Mouse (Mus musculus): Measurements from ENCODE around the gene Afap1l2. TPM values are rescaled to one million over a fixed set of nuclear protein-coding genes. Genes with fewer than 3 reads are reported as not detected.

Afap1l2 gene
- polyA plus RNA-seq, 1 experiment = 17.3 TPM

- no peaks in the 10 kb centered on the region for H3K27me3 ChIP-seq (ENCODE audit: control insufficient read depth, insufficient read depth, low read length, poor library complexity, severe bottlenecking)
- H3K27ac ChIP-seq (ENCODE audit: insufficient read depth, low read length) = no peak overlapping the region
- H3K36me3 ChIP-seq (ENCODE audit: control insufficient read depth, insufficient read depth, low read length, poor library complexity, severe bottlenecking) = no peaks in the 10 kb centered on the region
- no peak overlapping the region for H3K4me3 ChIP-seq (ENCODE audit: low read depth, low read length)
- no peak overlapping the region for H3K9ac ChIP-seq (ENCODE audit: low read depth, poor library complexity, severe bottlenecking)
- TF ChIP-seq POLR2A (IDR thresholded peaks at IDR 0.05; ENCODE audit: insufficient read depth, low read length) (no peak), CTCF (IDR thresholded peaks at IDR 0.05; ENCODE audit: low read depth, low read length) (no peak), EP300 (IDR thresholded peaks at IDR 0.05; ENCODE audit: insufficient read depth, low read depth, low read length) (no peak)
- peaks cover 5% of the 10 kb centered on the region for H3K4me1 ChIP-seq (ENCODE audit: control insufficient read depth, insufficient read depth, low read length)
- H3K9me3 ChIP-seq (replicated peaks; ENCODE audit: control insufficient read depth, insufficient read depth, low read length, poor library complexity, severe bottlenecking) = peaks cover 3% of the 10 kb centered on the region
These were observed 4.0 kb upstream of the Afap1l2 start for GRCm38 (mm10) chr19:57012068-57012467.

GRCm38 (mm10) chr19:57010064-57010463, 2.0 kb upstream of the Afap1l2 start:
- no peak for TF ChIP-seq CTCF (IDR thresholded peaks at IDR 0.05; ENCODE audit: low read depth, low read length)
- TF ChIP-seq EP300 (IDR thresholded peaks at IDR 0.05; ENCODE audit: insufficient read depth, low read depth, low read length) = no peak
- TF ChIP-seq POLR2A (IDR thresholded peaks at IDR 0.05; ENCODE audit: insufficient read depth, low read length) = no peak
- Histone ChIP-seq H3K4me1 (ENCODE audit: control insufficient read depth, insufficient read depth, low read length) (peaks cover 3% of the 10 kb centered on the region), H3K4me3 (ENCODE audit: low read depth, low read length) (no peak overlapping the region), H3K27me3 (ENCODE audit: control insufficient read depth, insufficient read depth, low read length, poor library complexity, severe bottlenecking) (no peaks in the 10 kb centered on the region), H3K36me3 (ENCODE audit: control insufficient read depth, insufficient read depth, low read length, poor library complexity, severe bottlenecking) (no peaks in the 10 kb centered on the region), H3K9me3 (replicated peaks; ENCODE audit: control insufficient read depth, insufficient read depth, low read length, poor library complexity, severe bottlenecking) (peaks cover 13% of the 10 kb centered on the region), H3K27ac (ENCODE audit: insufficient read depth, low read length) (no peak overlapping the region), H3K9ac (ENCODE audit: low read depth, poor library complexity, severe bottlenecking) (no peak overlapping the region)

GRCm38 (mm10) chr19:57009653-57010052, 1.6 kb upstream of the Afap1l2 start:
- TF ChIP-seq POLR2A (IDR thresholded peaks at IDR 0.05; ENCODE audit: insufficient read depth, low read length) (no peak), EP300 (IDR thresholded peaks at IDR 0.05; ENCODE audit: insufficient read depth, low read depth, low read length) (no peak), CTCF (IDR thresholded peaks at IDR 0.05; ENCODE audit: low read depth, low read length) (no peak)
- no peaks in the 10 kb centered on the region for H3K27me3 ChIP-seq (ENCODE audit: control insufficient read depth, insufficient read depth, low read length, poor library complexity, severe bottlenecking)
- H3K4me3 ChIP-seq (ENCODE audit: low read depth, low read length) = no peak overlapping the region
- no peaks in the 10 kb centered on the region for H3K36me3 ChIP-seq (ENCODE audit: control insufficient read depth, insufficient read depth, low read length, poor library complexity, severe bottlenecking)
- H3K27ac ChIP-seq (ENCODE audit: insufficient read depth, low read length) = no peak overlapping the region
- peaks cover 13% of the 10 kb centered on the region for H3K9me3 ChIP-seq (replicated peaks; ENCODE audit: control insufficient read depth, insufficient read depth, low read length, poor library complexity, severe bottlenecking)
- H3K9ac ChIP-seq (ENCODE audit: low read depth, poor library complexity, severe bottlenecking) = no peak overlapping the region
- H3K4me1 ChIP-seq (ENCODE audit: control insufficient read depth, insufficient read depth, low read length) = peaks cover 3% of the 10 kb centered on the region

- Histone ChIP-seq H3K27me3 (ENCODE audit: control insufficient read depth, insufficient read depth, low read length, poor library complexity, severe bottlenecking) (no peaks in the 10 kb centered on the region), H3K36me3 (ENCODE audit: control insufficient read depth, insufficient read depth, low read length, poor library complexity, severe bottlenecking) (no peaks in the 10 kb centered on the region), H3K4me1 (ENCODE audit: control insufficient read depth, insufficient read depth, low read length) (peaks cover 2% of the 10 kb centered on the region), H3K9me3 (replicated peaks; ENCODE audit: control insufficient read depth, insufficient read depth, low read length, poor library complexity, severe bottlenecking) (peaks cover 13% of the 10 kb centered on the region), H3K27ac (ENCODE audit: insufficient read depth, low read length) (no peak overlapping the region), H3K4me3 (ENCODE audit: low read depth, low read length) (no peak overlapping the region), H3K9ac (ENCODE audit: low read depth, poor library complexity, severe bottlenecking) (no peak overlapping the region)
- TF ChIP-seq POLR2A (IDR thresholded peaks at IDR 0.05; ENCODE audit: insufficient read depth, low read length) (no peak), EP300 (IDR thresholded peaks at IDR 0.05; ENCODE audit: insufficient read depth, low read depth, low read length) (no peak), CTCF (IDR thresholded peaks at IDR 0.05; ENCODE audit: low read depth, low read length) (no peak)
These were observed 737 bp downstream of the Afap1l2 start for GRCm38 (mm10) chr19:57007291-57007690.

GRCm38 (mm10) chr19:57006841-57007240, 1.2 kb downstream of the Afap1l2 start:
- H3K9ac ChIP-seq (ENCODE audit: low read depth, poor library complexity, severe bottlenecking) = no peak overlapping the region
- no peak overlapping the region for H3K4me3 ChIP-seq (ENCODE audit: low read depth, low read length)
- H3K27me3 ChIP-seq (ENCODE audit: control insufficient read depth, insufficient read depth, low read length, poor library complexity, severe bottlenecking) = no peaks in the 10 kb centered on the region
- no peak overlapping the region for H3K27ac ChIP-seq (ENCODE audit: insufficient read depth, low read length)
- no peaks in the 10 kb centered on the region for H3K36me3 ChIP-seq (ENCODE audit: control insufficient read depth, insufficient read depth, low read length, poor library complexity, severe bottlenecking)
- no peaks in the 10 kb centered on the region for H3K4me1 ChIP-seq (ENCODE audit: control insufficient read depth, insufficient read depth, low read length)
- no peak for TF ChIP-seq CTCF (IDR thresholded peaks at IDR 0.05; ENCODE audit: low read depth, low read length)
- TF ChIP-seq POLR2A (IDR thresholded peaks at IDR 0.05; ENCODE audit: insufficient read depth, low read length) = no peak
- TF ChIP-seq EP300 (IDR thresholded peaks at IDR 0.05; ENCODE audit: insufficient read depth, low read depth, low read length) = no peak
- peaks cover 13% of the 10 kb centered on the region for H3K9me3 ChIP-seq (replicated peaks; ENCODE audit: control insufficient read depth, insufficient read depth, low read length, poor library complexity, severe bottlenecking)

GRCm38 (mm10) chr19:57005062-57005461, 3.0 kb downstream of the Afap1l2 start:
- H3K9me3 ChIP-seq (replicated peaks; ENCODE audit: control insufficient read depth, insufficient read depth, low read length, poor library complexity, severe bottlenecking) = peaks cover 13% of the 10 kb centered on the region
- no peak overlapping the region for H3K4me3 ChIP-seq (ENCODE audit: low read depth, low read length)
- TF ChIP-seq POLR2A (IDR thresholded peaks at IDR 0.05; ENCODE audit: insufficient read depth, low read length) = no peak
- TF ChIP-seq CTCF (IDR thresholded peaks at IDR 0.05; ENCODE audit: low read depth, low read length) = no peak
- no peak for TF ChIP-seq EP300 (IDR thresholded peaks at IDR 0.05; ENCODE audit: insufficient read depth, low read depth, low read length)
- H3K4me1 ChIP-seq (ENCODE audit: control insufficient read depth, insufficient read depth, low read length) = no peaks in the 10 kb centered on the region
- no peaks in the 10 kb centered on the region for H3K27me3 ChIP-seq (ENCODE audit: control insufficient read depth, insufficient read depth, low read length, poor library complexity, severe bottlenecking)
- no peak overlapping the region for H3K9ac ChIP-seq (ENCODE audit: low read depth, poor library complexity, severe bottlenecking)
- no peak overlapping the region for H3K27ac ChIP-seq (ENCODE audit: insufficient read depth, low read length)
- no peaks in the 10 kb centered on the region for H3K36me3 ChIP-seq (ENCODE audit: control insufficient read depth, insufficient read depth, low read length, poor library complexity, severe bottlenecking)

Data from ES-Bruce4 (cell line).